Mouse (Mus musculus) olfactory bulb, adult 2 months (tissue): ENCODE results near the gene Rasgrp2. TPM values are rescaled to one million over a fixed set of nuclear protein-coding genes. Genes with fewer than 3 reads are reported as not detected.

Experiments used
- H3K27ac ChIP-seq: fragments of 200-500 bp; 2 replicates; pipeline ENCODE4 v1.5.1; 2012; ENCODE audit warnings: low read depth, low read length; ENCODE audit not compliant: insufficient read depth
- H3K4me1 ChIP-seq: fragments of 200-500 bp; 2 replicates; pipeline ENCODE4 v1.6.1; 2012; ENCODE audit warnings: low read length; ENCODE audit not compliant: control insufficient read depth, insufficient read depth
- H3K4me3 ChIP-seq: fragments of 200-500 bp; 2 replicates; pipeline ENCODE4 v1.5.1; 2012; ENCODE audit warnings: mild to moderate bottlenecking, low read depth, low read length, moderate library complexity; ENCODE audit not compliant: insufficient read depth
- CTCF ChIP-seq: fragments of 200-500 bp; IDR thresholded peaks from 2 replicates; pipeline ENCODE4 v1.5.1; 2012; ENCODE audit warnings: low read depth, mild to moderate bottlenecking, low read length, moderate library complexity; ENCODE audit not compliant: insufficient read depth
- POLR2A ChIP-seq: fragments of 200-500 bp; IDR thresholded peaks from 2 replicates; pipeline ENCODE4 v1.6.1; 2012; ENCODE audit warnings: mild to moderate bottlenecking, low read depth, low read length, moderate library complexity; ENCODE audit not compliant: insufficient read depth
- WGBS: fragments of 180-500 bp; shearing (Covaris S2); methylation state at CpG from one replicate; pipeline ENCODE4 v1.1.7; 2018; 5-methylcytosine and 5-hydroxymethylcytosine counted together
- polyA plus RNA-seq: library from polyadenylated mRNA; stranded (reverse); fragments of >200 nt; gene quantifications from 2 replicates; pipeline ENCODE4 v1.2.4, GENCODE M21; 2012; ENCODE audit warnings: low replicate concordance; ENCODE audit not compliant: missing spikeins, insufficient read depth, insufficient read length

The Rasgrp2 gene
- polyA plus RNA-seq, 1 experiment: 282 TPM

DNA sequence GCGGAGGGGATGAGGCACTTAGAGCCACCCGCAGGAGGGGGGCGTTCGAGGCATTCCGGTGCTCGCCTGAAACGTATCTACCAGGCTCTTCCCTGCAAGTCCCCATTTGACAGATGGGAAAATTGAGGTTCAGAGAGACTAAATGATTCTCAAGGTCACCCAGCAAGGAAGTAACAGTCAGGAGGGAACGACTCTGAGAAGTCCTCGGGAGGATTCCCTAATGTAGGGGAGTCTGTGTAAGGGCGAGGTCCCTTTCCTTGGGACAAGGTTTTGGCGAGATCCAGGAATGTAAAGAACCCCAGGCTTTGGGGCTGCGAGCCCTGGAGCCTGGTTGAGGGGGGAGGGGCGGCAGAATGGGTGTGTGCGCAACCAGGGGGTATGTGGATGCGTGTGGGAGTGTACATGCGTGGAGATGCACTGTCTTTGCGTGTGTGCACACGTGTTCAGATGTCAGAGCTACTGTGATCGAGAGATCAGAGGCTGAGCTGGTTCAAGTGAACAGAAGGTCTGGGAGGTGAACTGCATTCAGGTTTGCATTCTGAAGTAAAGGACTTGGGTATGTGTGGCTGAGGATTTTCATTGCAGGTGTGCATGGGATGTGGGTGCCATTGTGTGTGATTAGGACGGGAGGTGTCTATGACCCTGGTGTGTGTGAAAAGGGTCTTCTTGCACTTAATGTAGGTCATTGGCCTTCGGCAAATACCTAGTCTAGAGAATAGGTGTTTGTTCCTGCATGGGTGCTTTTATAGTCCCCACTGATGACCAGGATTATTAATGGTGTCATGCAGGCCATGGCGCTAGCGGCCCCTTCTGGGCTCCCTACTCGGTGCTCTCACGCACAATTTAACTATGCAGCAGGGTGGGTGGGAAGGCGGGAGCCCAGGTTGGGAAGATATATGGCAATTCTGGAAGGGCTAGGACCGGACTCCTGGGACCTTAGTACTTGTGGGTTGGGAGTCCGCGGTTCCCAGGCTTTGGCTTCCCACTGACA lies 1.3 kb downstream of the Rasgrp2 start:
- H3K4me3 ChIP-seq: peak overlapping the region; percentile 64

DNA sequence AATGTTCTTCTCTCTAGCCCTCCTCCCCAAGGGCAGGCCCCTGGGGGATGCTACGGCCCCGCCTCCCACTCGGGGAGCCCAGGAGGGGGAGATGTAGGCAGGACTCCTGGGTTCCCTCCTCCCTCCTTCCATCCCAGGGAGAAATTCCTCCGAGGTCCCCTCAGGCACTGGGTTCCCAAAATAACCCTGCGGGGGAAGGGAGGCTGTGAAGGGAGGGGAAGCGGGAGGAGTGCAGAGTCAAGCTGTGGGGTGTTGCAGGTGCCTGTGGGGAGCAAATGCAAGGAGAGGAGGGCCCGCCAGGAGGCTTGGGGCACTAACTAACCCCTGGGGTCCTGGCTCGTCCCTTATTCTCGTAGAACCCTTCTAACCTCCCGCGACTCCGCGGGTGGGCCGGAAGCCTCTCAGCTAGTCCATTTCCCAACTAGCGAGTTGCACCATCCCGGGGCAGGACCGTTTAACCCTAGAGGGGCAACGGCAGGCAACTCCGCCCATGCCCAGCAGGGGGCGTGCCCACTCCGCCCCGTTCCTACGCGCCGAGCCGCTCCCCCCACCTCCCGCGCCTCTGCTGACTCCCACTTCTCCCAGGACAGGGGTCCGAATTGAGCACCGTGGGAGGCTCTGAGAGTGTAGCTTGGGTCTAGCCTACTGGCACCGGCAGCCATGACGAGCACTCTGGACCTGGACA lies 2.1 kb downstream of the Rasgrp2 start:
- H3K27ac ChIP-seq: peak overlapping the region; percentile 9; the same call in 1 of the 2 replicates
- WGBS: 1% methylated on average over 32 of the region's 32 CpGs

More for the DNA sequence above, 1.3 kb downstream of the Rasgrp2 start:
- 4% methylated on average over 29 of the region's 29 CpGs for WGBS
- TF ChIP-seq CTCF (no peak), POLR2A (no peak)
- Histone ChIP-seq H3K27ac (peak overlapping the region; percentile 9), H3K4me1 (peaks cover 57% of the 10 kb centered on the region)

DNA sequence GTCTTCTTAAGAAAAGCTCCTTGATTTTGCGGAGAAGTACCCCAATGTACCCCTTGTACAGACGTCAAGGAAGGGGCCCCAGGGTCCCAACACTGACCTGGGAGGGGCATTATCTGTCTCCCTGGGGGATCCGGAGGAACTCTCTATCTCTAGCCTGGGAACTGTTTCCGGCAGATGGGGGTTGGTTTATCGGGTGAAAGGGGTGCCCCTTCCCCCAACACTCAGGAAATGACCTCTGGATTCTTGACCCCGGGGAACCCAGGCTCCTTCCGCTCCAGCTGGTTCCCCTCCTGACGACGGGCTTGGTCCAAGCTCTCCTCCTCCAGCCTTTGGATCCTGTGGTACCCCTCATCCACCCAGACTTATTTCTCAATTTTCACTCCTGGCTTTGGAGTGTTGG lies 2.8 kb downstream of the Rasgrp2 start:
- TF ChIP-seq POLR2A (no peak), CTCF (no peak)
- Histone ChIP-seq H3K4me3 (peak overlapping the region; percentile 64), H3K27ac (no peak overlapping the region), H3K4me1 (peaks cover 63% of the 10 kb centered on the region)
- 30% methylated on average over 9 of the region's 9 CpGs for WGBS

More for the DNA sequence above, 2.1 kb downstream of the Rasgrp2 start:
- Histone ChIP-seq H3K4me3 (peak overlapping the region; percentile 64), H3K4me1 (peaks cover 59% of the 10 kb centered on the region)
- TF ChIP-seq CTCF: peak; percentile 78
- TF ChIP-seq POLR2A: no peak

DNA sequence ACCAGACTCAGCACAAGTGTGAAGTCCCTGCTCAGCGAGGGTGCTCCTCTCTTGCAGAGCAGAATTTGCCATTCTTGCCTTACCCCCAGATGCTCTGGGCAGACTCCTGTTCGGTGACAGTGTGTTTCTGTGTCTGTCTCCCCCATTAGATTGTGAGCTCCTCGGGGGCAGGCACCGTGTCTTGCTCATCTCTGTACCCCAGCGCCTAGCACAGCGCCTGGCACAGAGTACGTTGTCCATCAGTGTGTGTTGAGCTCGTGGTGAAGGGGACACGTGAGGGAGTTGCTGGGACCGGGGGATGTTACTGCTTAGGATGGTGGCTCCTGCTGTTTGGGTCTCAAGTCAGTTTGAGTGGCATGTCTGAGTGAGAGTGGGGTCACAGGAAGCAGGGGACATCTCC lies 4.7 kb downstream of the Rasgrp2 start:
- H3K4me1 ChIP-seq: peaks cover 68% of the 10 kb centered on the region
- TF ChIP-seq CTCF: no peak
- TF ChIP-seq POLR2A: no peak
- no peak overlapping the region for H3K27ac ChIP-seq
- 75% methylated on average over 10 of the region's 10 CpGs for WGBS
- H3K4me3 ChIP-seq: no peak overlapping the region

DNA sequence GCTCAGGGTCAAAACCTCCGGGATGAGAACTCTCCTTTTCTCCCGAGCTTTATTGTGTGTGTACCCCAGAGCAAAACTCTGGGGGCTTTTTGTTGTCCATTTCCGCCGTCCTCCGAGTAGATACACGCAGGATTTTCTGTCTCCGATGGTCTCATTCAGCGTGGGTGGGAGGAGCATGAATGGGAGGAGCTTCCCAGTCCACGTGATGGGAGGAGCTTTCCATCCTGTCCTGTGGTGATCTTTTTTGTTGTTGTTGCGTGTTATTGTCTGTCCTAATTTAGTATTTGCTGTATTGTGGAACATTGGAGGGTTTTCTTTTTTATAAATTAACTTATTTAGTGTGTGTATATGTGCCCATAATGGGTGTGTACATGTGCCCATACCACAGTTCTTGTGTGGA lies 6.3 kb downstream of the Rasgrp2 start:
- Histone ChIP-seq H3K4me1 (peaks cover 59% of the 10 kb centered on the region), H3K27ac (no peak overlapping the region), H3K4me3 (no peak overlapping the region)
- TF ChIP-seq CTCF: no peak
- no peak for TF ChIP-seq POLR2A
- WGBS: 71% methylated on average over 10 of the region's 10 CpGs

DNA sequence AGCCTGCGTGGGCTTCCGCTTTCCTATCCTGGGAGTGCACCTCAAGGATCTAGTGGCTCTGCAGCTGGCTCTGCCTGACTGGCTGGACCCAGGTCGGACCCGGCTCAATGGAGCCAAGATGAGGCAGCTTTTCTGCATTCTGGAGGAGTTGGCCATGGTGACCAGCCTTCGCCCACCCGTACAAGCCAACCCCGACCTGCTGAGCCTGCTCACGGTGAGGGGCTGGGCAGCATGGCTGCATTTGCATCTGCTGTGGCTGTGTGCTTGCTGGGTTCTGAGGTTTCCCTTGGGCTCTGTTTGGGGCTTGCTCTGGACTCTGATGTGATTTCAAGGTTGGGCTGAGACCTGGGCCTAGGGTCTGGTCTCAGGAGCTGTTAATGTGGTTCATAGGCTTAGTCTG lies 8.0 kb downstream of the Rasgrp2 start:
- Histone ChIP-seq H3K27ac (no peak overlapping the region), H3K4me3 (no peak overlapping the region), H3K4me1 (peaks cover 44% of the 10 kb centered on the region)
- WGBS: 74% methylated on average over 8 of the region's 8 CpGs
- TF ChIP-seq CTCF (no peak), POLR2A (no peak)

DNA sequence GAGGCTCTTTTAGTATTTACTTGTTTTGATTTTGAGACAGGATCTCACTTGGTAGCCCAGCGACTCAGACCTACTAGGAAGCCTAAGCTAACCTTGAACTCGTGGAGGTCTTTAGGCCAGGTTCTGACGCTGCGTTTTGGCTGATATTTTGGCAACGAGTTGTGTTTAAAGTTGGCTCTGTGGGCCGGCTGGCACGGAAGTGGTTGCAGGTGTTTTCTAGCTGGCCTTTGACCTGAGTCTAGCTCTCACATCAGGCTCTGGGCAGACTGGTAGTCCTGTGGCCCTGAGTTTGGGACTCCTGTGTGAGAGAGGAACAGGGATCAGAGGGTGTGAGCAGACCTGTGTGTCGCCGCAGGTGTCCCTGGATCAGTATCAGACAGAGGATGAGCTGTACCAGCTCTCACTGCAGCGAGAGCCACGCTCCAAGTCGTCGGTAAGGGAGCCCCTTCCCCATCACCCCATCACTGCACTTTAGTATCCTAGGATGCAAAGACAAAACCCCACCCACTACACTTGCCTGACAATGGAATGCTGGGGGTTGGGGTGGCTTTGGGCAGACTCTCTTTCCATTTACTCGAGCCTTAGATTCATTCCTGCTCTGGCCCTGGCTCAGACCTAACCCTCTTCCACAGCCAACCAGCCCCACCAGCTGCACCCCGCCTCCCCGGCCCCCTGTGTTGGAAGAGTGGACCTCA lies 8.8 kb downstream of the Rasgrp2 start:
- Histone ChIP-seq H3K4me3 (no peak overlapping the region), H3K27ac (no peak overlapping the region), H3K4me1 (peaks cover 39% of the 10 kb centered on the region)
- 63% methylated on average over 16 of the region's 16 CpGs for WGBS
- TF ChIP-seq CTCF: no peak

DNA sequence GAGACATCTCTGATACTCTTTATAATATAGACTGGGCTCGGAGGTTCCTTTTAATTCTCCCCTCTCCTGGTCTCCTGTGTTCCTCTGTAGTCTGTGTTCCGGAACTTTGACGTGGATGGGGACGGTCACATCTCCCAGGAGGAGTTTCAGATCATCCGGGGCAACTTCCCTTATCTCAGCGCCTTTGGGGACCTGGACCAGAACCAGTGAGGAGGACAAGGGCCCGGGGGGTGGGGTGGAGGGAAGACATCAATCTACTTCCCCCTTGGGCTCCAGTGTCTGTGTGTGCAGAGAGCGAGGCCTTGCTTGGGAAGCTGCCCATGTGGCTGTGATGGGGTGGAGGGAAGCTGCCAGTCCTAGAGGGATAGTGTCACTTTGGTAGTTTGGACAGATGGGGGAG lies 9.6 kb downstream of the Rasgrp2 start:
- H3K27ac ChIP-seq: no peak overlapping the region
- 81% methylated on average over 8 of the region's 8 CpGs for WGBS
- H3K4me1 ChIP-seq: peaks cover 32% of the 10 kb centered on the region
- TF ChIP-seq CTCF (no peak), POLR2A (no peak)
- H3K4me3 ChIP-seq: no peak overlapping the region

DNA sequence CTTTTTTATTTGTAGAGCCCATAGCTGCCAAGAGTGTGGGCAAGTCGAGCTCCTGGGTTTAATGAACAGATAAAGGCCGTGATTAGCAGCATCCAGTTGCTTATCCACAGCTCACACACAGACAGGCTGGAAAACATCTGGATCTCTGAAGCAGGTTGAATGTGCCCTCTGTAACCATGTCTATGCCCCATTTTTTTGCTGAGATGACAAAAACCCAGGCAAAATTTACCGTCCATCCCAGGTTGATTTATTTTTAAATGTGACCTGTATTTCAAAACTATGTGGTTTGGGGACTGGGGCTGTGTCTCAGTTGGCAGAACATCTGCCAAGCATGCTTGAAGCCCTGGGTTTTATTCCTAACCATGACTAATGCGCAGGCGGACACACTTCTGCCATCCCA lies 10.0 kb downstream of the Rasgrp2 start:
- 74% methylated on average over 5 of the region's 5 CpGs for WGBS
- Histone ChIP-seq H3K4me1 (peaks cover 30% of the 10 kb centered on the region), H3K4me3 (no peak overlapping the region), H3K27ac (no peak overlapping the region)
- TF ChIP-seq POLR2A: no peak
- no peak for TF ChIP-seq CTCF
